Mouse (Mus musculus): ENCODE results near the gene Dars. TPM values are rescaled to one million over a fixed set of nuclear protein-coding genes. Genes with fewer than 3 reads are reported as not detected.
"Not testable (repeated sequence)": the region's sequence is repeated elsewhere in the genome, so short reads cannot be mapped to it uniquely, and the experiment has no call there.

The Dars gene
- polyA plus RNA-seq, 1 experiment, result 48.1 TPM

DNA sequence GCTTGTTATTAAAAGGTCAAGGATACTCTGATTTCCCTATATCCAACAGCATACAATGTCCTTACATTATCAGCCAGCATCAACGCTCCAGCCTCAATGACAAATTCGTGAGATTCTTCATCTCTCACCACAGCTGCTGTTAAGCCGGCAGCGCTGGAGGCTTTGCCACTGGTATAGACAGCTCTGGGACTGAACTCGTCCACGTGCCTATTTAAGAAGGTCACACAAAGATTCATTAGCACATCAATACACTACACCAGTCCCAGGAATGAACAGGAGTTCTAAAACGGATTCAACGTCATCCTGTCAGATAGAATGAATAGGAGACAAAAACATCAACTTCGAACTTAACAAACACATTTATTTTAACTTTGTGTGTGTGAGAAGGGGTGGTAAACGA, 72.9 kb downstream of the Dars start:
- no peak for DNase-seq (ENCODE audit: low spot score)

DNA sequence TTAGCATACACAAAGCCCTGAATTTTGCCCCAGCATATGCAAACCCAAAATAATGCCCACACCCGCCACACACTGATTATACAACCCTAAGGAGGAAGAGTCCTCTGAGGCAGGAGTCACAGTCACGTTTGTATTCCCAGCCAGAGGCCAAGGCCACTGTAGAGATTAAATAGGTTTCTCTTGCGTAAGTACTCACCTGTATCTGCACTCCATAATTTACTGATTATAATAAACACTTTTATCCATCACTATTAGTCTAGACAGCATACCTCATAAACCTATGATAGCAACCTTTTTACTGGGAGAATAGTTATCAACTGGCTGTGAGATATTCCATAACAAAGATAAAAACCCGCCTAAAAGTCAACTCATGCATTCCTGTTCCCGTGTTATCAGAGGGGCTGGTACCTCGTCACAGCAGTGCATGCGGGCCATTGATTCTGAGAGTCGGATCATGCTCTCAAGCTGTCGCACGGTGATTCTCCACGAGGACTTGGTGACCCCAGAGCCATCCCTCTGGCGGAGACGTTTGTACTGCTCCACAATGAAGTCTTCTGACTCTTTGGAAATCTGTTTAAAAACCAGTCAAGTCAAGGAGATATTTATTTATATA, 79.4 kb downstream of the Dars start:
- no peak for DNase-seq (ENCODE audit: low spot score)

DNA sequence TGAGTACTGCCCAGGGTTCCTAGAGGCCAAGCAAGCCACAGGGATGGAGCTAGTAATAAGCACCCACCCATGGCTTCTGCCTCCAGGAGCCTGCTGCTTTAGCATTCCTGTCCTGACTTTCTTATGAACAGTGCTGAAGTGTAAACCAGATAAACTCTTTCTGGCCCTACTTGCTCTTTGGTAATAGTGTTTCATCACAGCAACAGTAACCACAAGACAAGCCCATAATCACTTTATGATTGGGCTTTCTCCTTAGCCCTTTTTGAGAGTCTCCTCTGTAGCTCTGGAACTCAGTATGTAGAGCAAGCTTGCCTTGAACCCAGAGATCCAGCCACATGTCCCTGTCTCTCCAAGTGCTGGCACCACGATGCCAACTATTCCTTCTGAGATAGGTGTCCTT, 86.9 kb downstream of the Dars start:
- DNase-seq (ENCODE audit: low spot score), result no peak

DNA sequence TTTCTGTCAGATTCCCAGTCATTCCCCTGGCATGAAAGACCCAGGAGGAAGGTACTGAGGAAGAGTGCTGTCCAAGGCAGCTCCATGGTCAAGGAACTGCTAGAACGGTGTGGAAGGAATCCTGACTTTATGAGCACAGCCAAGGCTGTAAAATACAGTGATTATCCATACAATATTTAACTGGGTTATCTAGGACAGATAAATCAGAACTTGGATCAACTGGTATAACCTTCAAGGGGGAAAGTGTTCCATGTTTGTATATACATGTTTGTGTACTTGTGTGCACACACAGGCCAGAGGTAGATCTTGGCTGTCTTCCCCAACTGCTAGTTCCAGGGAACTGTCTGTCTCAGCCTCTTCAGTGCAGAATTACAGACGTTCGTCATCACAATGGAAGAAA, 89.0 kb downstream of the Dars start, which contains the start of gene Lct:
Gene Lct, minus strand, starts transcription at position 101 of the 400 bp plus-strand sequence.
- no peak for DNase-seq (ENCODE audit: low spot score)

DNA sequence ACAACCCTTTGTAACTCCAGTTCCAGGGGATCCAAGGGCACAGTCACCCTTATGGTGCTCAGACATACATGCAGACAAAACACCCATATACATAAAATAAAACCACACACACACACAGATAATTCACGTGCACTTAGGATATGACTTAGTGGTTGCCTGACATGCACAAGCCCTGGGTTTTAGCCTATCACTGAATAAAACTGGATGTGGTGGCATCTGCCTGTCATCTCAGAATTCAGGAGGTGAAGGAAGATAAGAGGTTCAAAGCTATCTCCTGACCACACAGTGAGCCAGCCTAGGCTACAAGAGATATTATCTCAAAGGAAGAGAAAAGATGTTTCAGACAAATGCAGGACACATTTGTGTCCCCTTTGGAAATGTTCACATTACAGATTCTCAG, 90.0 kb downstream of the Dars start:
- no peak for DNase-seq (ENCODE audit: low spot score)

DNA sequence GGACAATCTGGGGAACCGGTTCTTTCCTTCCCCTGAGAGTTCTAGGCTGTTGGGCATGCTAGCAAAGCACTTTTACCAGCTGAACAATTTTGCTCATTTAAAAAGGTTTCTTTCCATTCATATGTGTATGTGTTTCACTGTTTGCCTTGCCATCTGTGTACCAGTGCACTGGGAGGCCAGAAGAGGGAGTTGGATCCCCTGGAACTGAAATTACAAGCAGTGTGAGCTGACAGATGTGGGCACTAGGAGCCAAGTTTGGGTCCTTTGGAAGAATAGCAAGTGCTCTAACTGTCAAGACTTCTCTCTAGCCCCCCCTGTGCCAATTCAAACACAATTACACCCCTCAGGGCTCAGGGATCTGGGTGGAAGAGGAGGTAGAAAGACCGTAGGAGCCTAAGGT, 92.4 kb downstream of the Dars start:
- no peak for DNase-seq (ENCODE audit: low spot score)

DNA sequence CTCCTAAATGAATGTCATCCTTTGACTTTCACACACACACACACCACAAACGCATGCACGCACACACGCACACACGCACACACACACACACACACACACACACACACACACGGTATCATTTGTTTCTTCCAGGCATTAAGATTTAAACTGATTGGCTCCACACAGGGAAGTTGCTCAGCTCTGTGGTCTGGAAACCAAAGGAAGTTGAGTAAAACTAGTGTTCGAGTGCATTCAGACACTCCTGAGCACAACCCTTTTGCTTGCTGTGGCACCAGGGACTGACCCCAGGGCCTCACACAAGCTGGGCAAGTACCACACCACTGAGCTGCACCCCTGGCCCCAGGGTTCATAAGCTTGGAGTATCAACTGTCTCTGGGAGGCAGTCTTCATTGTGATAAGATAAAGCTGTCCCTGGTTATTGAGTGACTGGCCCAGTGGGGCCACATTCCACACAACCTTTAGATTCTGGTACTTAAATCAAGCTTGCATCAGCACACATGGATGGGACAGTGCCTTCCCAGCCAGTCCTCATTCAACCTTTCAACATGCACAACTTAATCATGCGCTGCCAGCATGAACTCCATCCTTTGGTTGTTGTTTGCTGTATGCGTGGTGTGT, 94.0 kb downstream of the Dars start:
- DNase-seq (ENCODE audit: low spot score), result no peak

DNA sequence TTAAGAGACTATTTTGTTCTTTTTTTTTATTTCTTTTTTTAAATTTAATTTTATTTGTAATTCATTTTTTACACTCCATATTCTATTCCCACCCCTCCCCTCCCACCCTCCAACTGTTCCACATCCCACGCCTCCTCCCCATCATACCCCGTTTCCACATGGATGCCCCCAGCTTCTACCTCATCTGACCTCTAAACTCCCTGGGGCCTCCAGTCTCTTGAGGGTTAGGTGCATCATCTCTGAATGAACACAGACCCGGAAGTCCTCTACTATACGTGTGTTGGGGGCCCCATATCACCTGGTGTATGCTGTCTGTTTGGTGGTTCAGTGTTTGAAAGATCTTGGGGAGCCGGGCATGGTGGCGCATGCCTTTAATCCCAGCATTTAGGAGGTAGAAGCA, 97.9 kb downstream of the Dars start:
- not testable (repeated sequence) for DNase-seq (ENCODE audit: low spot score)

DNA sequence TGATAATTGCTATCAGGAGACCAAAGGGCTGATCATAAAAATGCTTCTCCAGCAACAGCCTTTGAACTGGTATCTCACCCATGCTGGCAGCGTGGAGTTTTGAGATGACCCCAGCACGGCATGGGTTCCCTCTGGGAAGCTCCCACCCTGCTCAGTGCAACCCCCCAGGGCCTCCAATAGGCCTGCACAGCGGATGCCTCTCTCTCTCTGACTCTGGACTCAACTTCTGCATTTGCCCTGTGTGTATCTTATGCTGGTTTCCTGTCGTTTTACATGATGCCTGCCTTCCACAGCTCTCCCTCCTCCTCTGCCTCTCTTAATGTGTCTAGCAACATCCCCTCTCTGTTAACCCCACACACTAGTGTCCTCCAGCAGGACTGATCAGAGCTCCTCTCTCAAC, 102.5 kb downstream of the Dars start:
- no peak for DNase-seq (ENCODE audit: low spot score)

Other genes with a start within 250 kb of the Dars start
- 40.4 and 40.7 TPM in 2 replicates for gene Ubxn4, start 173.4 kb downstream of the Dars start, polyA plus RNA-seq (2012; rRNA removed)
- 0.41 and 0.50 TPM in 2 replicates for gene Lct, start 89.0 kb downstream of the Dars start, polyA plus RNA-seq (2012; rRNA removed)
- 14.0 and 18.5 TPM in 2 replicates for gene Mcm6, start 57.7 kb downstream of the Dars start, polyA plus RNA-seq (2012; rRNA removed)
- 8.7 and 9.1 TPM in 2 replicates for gene Cxcr4, start 174.9 kb upstream of the Dars start, polyA plus RNA-seq (2012; rRNA removed)